Mouse (Mus musculus) embryonic facial prominence, embryonic 14.5 days (tissue): Measurements from ENCODE around the gene Mllt11. TPM values are rescaled to one million over a fixed set of nuclear protein-coding genes. Genes with fewer than 3 reads are reported as not detected.
A peak's percentile ranks its signal among the peaks of the same experiment; 100 is the strongest.

Source experiments
- ATAC-seq: fragments of 200-750 bp; cut with Nextera tagmentation; 2 replicates; pipeline ENCODE4 v1.8.0; 2017; ENCODE audit warnings: low read depth, moderate number of reproducible peaks, moderate TSS enrichment
- DNase-seq: peaks from one replicate; pipeline ENCODE4 v3.0.0-alpha.2; 2015; ENCODE audit warnings: low spot score
- H3K27ac ChIP-seq: fragments of 300-500 bp; sonication (generic); replicated peaks from 2 replicates; pipeline ENCODE4 v1.5.1; 2014; ENCODE audit warnings: low read depth, mild to moderate bottlenecking, low read length, moderate library complexity
- H3K27me3 ChIP-seq: fragments of 300-500 bp; sonication (generic); replicated peaks from 2 replicates; pipeline ENCODE4 v1.6.1; 2014; ENCODE audit warnings: low read length; ENCODE audit not compliant: control insufficient read depth, insufficient read depth
- H3K36me3 ChIP-seq: fragments of 300-500 bp; sonication (generic); 2 replicates; pipeline ENCODE4 v1.6.1; 2014; ENCODE audit warnings: low read length, mixed read lengths; ENCODE audit not compliant: control insufficient read depth, insufficient read depth
- H3K4me1 ChIP-seq: fragments of 300-500 bp; sonication (generic); 2 replicates; pipeline ENCODE4 v1.6.1; 2014; ENCODE audit warnings: antibody characterized with exemption, low read length; ENCODE audit not compliant: control insufficient read depth, insufficient read depth
- H3K4me2 ChIP-seq: fragments of 300-500 bp; sonication (generic); 2 replicates; pipeline ENCODE4 v1.6.1; 2014; ENCODE audit warnings: low read depth, mild to moderate bottlenecking, low read length, moderate library complexity, mixed read lengths
- H3K4me3 ChIP-seq: fragments of 300-500 bp; sonication (generic); 2 replicates; pipeline ENCODE4 v1.5.1; 2014; ENCODE audit warnings: low read depth, mild to moderate bottlenecking, low read length
- H3K9ac ChIP-seq: fragments of 300-500 bp; sonication (generic); 2 replicates; pipeline ENCODE4 v1.6.1; 2014; ENCODE audit warnings: low read depth, mild to moderate bottlenecking, low read length, moderate library complexity, mixed read lengths
- H3K9me3 ChIP-seq: fragments of 300-500 bp; sonication (generic); 2 replicates; pipeline ENCODE4 v1.6.1; 2016; ENCODE audit warnings: low read length; ENCODE audit not compliant: control insufficient read depth
- WGBS: fragments of 180-500 bp; shearing (Covaris S2); extraction: QIAGEN DNeasy Blood & Tissue Kit; methylation state at CpG from one replicate; pipeline ENCODE4 v1.1.7; 2014; 5-methylcytosine and 5-hydroxymethylcytosine counted together
- polyA plus RNA-seq: library from polyadenylated mRNA; unstranded; fragments of >200 nt; fragmentation: Nextera tagmentation; extraction: Ambion mirVana; gene quantifications from 2 replicates; pipeline ENCODE4 v1.2.1, GENCODE M21; 2014

The Mllt11 gene
- polyA plus RNA-seq = 36.9 and 37.2 TPM in 2 replicates

DNA sequence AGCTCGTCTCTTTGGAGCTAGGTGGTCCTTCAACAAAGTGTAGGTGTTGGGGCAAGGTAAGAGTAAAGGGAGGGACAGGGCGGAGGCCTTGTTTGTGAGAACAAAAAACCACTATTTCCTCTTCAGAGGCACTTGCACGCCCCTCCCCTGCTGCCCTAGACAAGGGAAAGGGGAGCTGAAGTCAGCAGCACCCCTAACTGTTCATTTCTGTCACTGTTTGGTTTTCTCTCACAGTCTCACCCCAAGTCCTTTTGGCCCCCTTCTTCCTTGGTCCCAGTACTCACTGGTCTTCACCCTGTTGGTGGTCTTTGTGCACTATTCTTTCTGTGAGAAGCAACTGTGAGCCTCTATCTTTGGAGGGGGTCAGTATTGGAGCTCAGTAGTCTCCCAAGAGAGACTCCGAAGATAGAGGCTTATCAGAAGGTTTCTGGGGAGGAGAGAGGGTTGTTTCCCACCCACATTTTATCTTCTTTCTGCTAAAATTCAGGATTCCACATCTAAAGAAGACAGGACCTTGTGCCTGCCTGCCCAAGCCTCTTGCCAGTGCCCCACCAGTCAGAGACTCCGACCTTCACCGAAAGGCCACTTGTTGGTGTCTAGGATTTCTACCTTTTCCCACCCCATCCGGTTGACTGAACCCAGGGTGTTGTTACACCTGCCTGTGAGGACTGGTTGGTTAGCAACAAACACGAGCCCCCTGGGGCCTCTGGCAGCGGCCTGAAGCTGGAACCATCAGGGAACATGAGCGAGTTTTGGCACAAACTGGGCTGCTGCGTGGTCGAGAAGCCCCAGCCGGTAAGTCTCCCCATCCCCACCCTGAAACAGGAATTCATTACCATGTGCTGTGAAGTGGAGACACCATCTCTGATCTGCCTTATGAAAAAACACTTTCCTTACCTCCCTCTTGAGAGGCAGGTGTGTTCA lies at the start of gene Mllt11:
Gene Mllt11 (minus strand): TSS at position 874 of the 924 bp plus-strand sequence.
- Histone ChIP-seq H3K4me3 (peak within 1 kb of the TSS; percentile 86; the same call in 1 of the 2 replicates), H3K27me3 (no peaks in the 10 kb centered on the region), H3K36me3 (peaks cover 50% of the 10 kb centered on the region), H3K4me1 (peaks cover 20% of the 10 kb centered on the region), H3K27ac (peak within 1 kb of the TSS; percentile 96; the same call in 1 of the 2 replicates), H3K9ac (peak within 1 kb of the TSS; percentile 44), H3K4me2 (peak within 1 kb of the TSS; percentile 92), H3K9me3 (no peaks in the 10 kb centered on the region)
- no peak for ATAC-seq
- WGBS = 74% methylated on average over 13 of the region's 13 CpGs
- no peak for DNase-seq

DNA sequence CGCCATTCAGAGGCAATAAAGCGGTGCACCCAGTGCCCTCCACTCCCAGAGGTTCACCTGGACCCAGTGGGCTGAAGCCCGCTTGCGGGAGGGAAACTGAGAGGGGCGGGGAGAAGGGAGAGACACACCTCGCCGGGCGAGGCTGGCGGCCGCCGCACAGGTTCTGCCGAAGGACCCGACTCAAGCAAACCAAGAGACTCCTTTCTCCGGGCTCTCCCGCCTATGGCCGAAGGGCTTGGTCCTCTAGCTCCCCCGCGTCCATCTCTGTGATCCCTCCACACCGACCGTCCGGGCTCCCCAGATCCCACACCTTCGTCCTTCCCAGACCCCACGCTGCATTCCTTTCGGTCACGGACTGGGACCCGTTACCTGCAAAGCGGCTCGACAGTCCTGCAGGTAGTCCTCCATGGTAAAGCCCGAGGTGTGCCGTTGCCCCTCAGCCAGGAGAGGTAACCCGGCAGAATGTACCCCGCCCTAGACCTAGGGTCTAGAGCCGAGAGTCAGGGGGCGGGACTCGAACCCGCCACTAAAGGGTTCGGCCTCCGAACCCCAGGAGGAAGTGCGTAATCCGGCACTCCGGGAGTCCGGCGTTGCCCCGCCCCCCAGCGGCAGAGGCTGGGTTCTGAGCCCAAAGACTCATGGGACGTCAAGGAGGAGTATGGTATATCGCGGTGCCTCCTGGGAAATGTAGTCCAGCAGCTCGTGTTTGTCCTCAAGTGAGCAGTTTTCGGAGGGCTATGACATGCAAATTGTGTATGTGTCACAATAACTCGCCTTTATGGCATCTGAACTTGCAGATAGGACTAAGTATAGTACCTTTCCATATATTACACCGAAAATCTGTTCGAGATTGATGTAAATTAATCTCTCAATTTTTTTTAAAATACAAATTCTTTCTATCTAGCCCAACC lies 49.5 kb upstream of the Mllt11 start, which contains the start of the genes Mindy1 and Prune1:
Gene Mindy1 (plus strand): TSS at position 130 of the 911 bp plus-strand sequence.
Gene Prune1 (minus strand): TSS at position 861 of the 911 bp plus-strand sequence.
- peaks cover 8% of the 10 kb centered on the region for H3K4me1 ChIP-seq
- H3K27ac ChIP-seq = peak within 1 kb of the TSS; percentile 97
- DNase-seq (peak; percentile 99), ATAC-seq (peak; percentile 91)
- 1% methylated on average over 52 of the region's 53 CpGs for WGBS
- peak within 1 kb of the TSS; percentile 67 for H3K4me3 ChIP-seq
- H3K4me2 ChIP-seq = peak within 1 kb of the TSS; percentile 78
- peaks cover 4% of the 10 kb centered on the region; the same call in 1 of the 2 replicates for H3K36me3 ChIP-seq
- no peaks in the 10 kb centered on the region for H3K27me3 ChIP-seq
- peak within 1 kb of the TSS; percentile 92 for H3K9ac ChIP-seq
- no peaks in the 10 kb centered on the region for H3K9me3 ChIP-seq

DNA sequence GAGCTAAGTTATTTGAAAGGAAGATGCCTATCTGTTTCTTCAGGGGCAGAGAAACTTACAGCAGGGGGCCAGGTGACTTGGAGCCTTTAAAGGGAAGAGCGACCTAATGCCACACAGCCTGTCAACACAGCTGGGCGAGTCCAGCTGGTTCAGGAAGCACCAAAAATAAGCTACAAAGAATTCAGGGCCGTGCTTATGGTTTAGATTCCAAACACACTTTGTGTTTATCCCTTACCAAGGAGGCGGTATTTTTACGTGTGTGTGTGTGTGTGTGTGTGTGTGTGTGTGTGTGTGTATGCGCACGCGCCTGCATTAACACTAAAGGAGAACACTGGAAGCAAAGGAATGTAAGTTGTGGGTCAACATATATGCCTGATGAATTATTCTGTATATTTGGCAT lies 48.8 kb upstream of the Mllt11 start:
- Histone ChIP-seq H3K4me1 (peaks cover 8% of the 10 kb centered on the region), H3K9me3 (no peaks in the 10 kb centered on the region), H3K4me2 (peak overlapping the region; percentile 78), H3K9ac (peak overlapping the region; percentile 92), H3K4me3 (peak overlapping the region; percentile 67), H3K36me3 (peaks cover 4% of the 10 kb centered on the region; the same call in 1 of the 2 replicates), H3K27ac (peak overlapping the region; percentile 95), H3K27me3 (no peaks in the 10 kb centered on the region)
- ATAC-seq (no peak), DNase-seq (peak; percentile 67)
- WGBS = 11% methylated on average over 8 of the region's 8 CpGs

DNA sequence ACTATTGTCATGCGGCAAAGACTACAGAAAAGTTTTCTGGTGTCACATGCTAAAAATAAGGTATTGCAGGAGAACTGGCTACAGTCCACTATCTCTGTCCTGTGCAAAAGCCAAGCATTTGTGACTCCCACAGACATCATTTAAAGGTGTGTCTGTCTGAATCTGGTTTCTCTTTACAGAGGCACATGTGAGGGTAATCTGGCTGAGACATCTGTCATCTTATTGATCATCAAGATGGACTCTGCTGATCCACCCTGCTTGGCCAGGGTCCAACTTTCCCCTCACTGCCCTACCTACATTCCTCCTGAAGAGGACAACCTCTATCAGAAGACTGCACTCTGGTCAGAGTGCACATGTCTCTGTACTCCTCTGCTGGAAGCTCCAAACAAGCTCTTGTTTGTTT lies 45.2 kb upstream of the Mllt11 start:
- Histone ChIP-seq H3K36me3 (0 out of 2 replicates have a peak, but pooled peaks cover 4% of the 10 kb centered on the region), H3K9me3 (no peaks in the 10 kb centered on the region), H3K4me1 (no peaks in the 10 kb centered on the region), H3K27ac (no peak overlapping the region), H3K27me3 (no peaks in the 10 kb centered on the region), H3K4me3 (no peak overlapping the region), H3K9ac (no peak overlapping the region), H3K4me2 (no peak overlapping the region)
- DNase-seq = no peak
- WGBS = 92% methylated on average over 1 of the region's 1 CpGs
- no peak for ATAC-seq

DNA sequence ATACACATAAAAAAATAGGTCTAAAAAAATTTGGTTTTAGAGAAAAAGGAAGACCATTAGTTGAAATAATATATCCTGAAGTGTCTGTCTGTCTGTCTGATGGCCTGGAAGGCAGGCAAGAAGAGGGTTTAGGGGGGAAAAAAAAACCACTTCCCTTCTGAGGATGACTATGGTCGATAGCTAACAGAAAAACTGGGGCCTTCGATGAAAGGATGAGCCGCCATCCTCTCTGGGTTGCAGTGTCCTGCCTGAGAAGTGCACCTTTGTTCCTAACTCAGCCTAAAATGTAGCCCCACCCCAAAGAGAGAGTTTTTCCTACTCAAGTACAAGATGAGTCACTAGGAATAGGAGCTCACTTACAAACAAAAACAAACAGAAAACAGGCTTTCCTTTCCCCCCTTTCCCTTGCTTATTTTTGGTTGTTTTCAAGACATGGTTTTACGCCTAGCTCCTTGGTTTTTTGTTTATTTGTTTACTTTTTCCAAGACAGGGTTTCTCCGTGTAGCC lies 44.5 kb upstream of the Mllt11 start:
- Histone ChIP-seq H3K9ac (no peak overlapping the region), H3K4me3 (no peak overlapping the region), H3K27me3 (no peaks in the 10 kb centered on the region), H3K4me2 (no peak overlapping the region), H3K9me3 (no peaks in the 10 kb centered on the region), H3K36me3 (0 out of 2 replicates have a peak, but pooled peaks cover 4% of the 10 kb centered on the region), H3K4me1 (no peaks in the 10 kb centered on the region), H3K27ac (no peak overlapping the region)
- DNase-seq (no peak), ATAC-seq (no peak)
- 76% methylated on average over 5 of the region's 5 CpGs for WGBS

DNA sequence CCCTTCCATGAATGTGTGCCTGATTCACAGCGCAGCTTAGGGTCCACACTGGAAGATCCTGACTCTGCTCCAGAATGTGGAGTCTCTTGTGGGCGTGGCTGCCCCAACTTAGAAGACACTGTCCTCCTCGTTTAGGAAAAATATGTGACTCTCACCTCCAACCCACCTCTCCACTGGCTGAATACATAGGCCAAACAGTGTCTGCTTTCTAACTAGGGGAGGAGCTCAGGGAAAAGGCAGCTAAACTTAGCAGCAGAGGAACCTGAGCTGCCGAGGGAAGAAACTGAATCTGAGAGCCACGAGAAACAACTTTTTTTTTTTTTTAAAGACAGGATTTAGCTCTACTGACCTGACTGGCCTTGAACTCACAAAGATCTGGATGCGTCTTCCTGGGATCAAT lies 43.2 kb upstream of the Mllt11 start:
- Histone ChIP-seq H3K27ac (no peak overlapping the region), H3K27me3 (no peaks in the 10 kb centered on the region), H3K4me2 (no peak overlapping the region), H3K4me1 (no peaks in the 10 kb centered on the region), H3K9ac (no peak overlapping the region), H3K36me3 (0 out of 2 replicates have a peak, but pooled peaks cover 4% of the 10 kb centered on the region), H3K4me3 (no peak overlapping the region), H3K9me3 (no peaks in the 10 kb centered on the region)
- no peak for ATAC-seq
- 67% methylated on average over 6 of the region's 6 CpGs for WGBS
- no peak for DNase-seq

DNA sequence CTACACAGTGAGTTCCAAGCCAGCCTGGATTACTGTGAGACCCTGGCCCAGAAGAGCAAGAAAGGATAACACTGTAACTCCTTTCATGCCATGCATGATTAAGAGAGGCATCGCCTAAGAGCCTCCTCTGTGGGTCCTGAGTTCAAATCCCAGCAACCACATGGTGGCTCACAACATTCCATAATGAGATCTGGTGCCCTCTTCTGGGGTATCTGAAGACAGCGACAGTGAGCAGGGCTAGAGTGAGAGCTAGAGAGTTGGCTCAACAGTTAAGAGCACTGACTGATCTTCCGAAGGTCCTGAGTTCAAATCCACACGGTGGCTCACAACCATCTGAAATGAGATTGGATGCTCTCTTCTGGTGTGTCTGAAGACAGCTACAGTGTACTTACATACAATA lies 42.5 kb upstream of the Mllt11 start:
- WGBS = 98% methylated on average over 4 of the region's 4 CpGs
- no peak for ATAC-seq

DNA sequence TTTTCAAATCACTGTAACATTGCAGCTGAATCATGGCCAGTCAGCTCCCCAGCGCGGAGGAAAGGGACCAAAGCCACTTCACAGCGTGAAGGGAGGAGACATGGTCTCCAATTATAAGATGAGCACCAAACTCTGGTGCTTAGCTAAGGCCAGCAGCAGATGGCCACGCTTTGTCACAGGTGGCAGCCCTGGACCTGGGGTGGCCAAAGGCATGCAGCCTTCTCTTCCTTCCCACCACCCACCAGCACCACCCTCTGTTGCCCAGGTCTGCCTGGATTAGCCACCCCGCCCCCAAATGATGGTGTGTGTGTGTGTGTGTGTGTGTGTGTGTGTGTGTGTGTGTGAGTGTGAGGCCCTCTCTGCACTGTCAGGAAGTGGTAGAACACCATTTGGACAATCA lies 41.5 kb upstream of the Mllt11 start:
- no peaks in the 10 kb centered on the region for H3K9me3 ChIP-seq
- DNase-seq (no peak), ATAC-seq (no peak)
- no peak overlapping the region for H3K4me3 ChIP-seq
- 94% methylated on average over 5 of the region's 5 CpGs for WGBS
- no peaks in the 10 kb centered on the region for H3K27me3 ChIP-seq
- H3K4me2 ChIP-seq = no peak overlapping the region
- no peaks in the 10 kb centered on the region for H3K4me1 ChIP-seq
- no peak overlapping the region for H3K27ac ChIP-seq
- no peak overlapping the region for H3K9ac ChIP-seq
- H3K36me3 ChIP-seq = 0 out of 2 replicates have a peak, but pooled peaks cover 4% of the 10 kb centered on the region

More for the DNA sequence above, 42.5 kb upstream of the Mllt11 start:
- no peak for DNase-seq
- no peaks in the 10 kb centered on the region for H3K4me1 ChIP-seq
- 0 out of 2 replicates have a peak, but pooled peaks cover 4% of the 10 kb centered on the region for H3K36me3 ChIP-seq
- H3K27me3 ChIP-seq = no peaks in the 10 kb centered on the region
- no peak overlapping the region for H3K4me3 ChIP-seq
- H3K4me2 ChIP-seq = no peak overlapping the region
- no peak overlapping the region for H3K9ac ChIP-seq
- no peaks in the 10 kb centered on the region for H3K9me3 ChIP-seq
- no peak overlapping the region for H3K27ac ChIP-seq
